Mouse (Mus musculus) midbrain, embryonic 13.5 days (tissue): ENCODE measurements at regions not wholly inside any gene's neighbourhood (a gene's known extent, or its start where the extent isn't known, plus 50 kb on each side); places are given as distances from the start of the nearest gene placed in this dataset.

Experiments
- ATAC-seq: fragments of 200-750 bp; cut with Nextera tagmentation; 2 replicates; pipeline ENCODE4 v1.8.0; 2017; ENCODE audit warnings: mild to moderate bottlenecking, moderate TSS enrichment, moderate library complexity
- H3K27ac ChIP-seq: fragments of 300-500 bp; sonication (generic); 2 replicates; pipeline ENCODE4 v1.5.1; 2015; ENCODE audit warnings: inconsistent platforms, mild to moderate bottlenecking, moderate library complexity
- H3K27me3 ChIP-seq: fragments of 300-500 bp; sonication (generic); 2 replicates; pipeline ENCODE4 v1.6.1; 2015; ENCODE audit warnings: mild to moderate bottlenecking, inconsistent platforms
- H3K36me3 ChIP-seq: fragments of 300-500 bp; sonication (generic); 2 replicates; pipeline ENCODE4 v1.6.1; 2015; ENCODE audit warnings: mild to moderate bottlenecking, inconsistent platforms
- H3K4me1 ChIP-seq: fragments of 300-500 bp; sonication (generic); replicated peaks from 2 replicates; pipeline ENCODE4 v1.6.1; 2015; ENCODE audit warnings: inconsistent platforms
- H3K4me2 ChIP-seq: fragments of 300-500 bp; sonication (generic); replicated peaks from 2 replicates; pipeline ENCODE4 v1.6.1; 2015; ENCODE audit warnings: moderate library complexity, mild to moderate bottlenecking, inconsistent platforms
- H3K4me3 ChIP-seq: fragments of 300-500 bp; sonication (generic); replicated peaks from 2 replicates; pipeline ENCODE4 v1.5.1; 2015; ENCODE audit warnings: mild to moderate bottlenecking, inconsistent platforms
- H3K9ac ChIP-seq: fragments of 300-500 bp; sonication (generic); replicated peaks from 2 replicates; pipeline ENCODE4 v1.6.1; 2015; ENCODE audit warnings: mild to moderate bottlenecking, inconsistent platforms
- H3K9me3 ChIP-seq: fragments of 300-500 bp; sonication (generic); 2 replicates; pipeline ENCODE4 v1.6.1; 2016; ENCODE audit warnings: mild to moderate bottlenecking, inconsistent platforms
- WGBS: fragments of 180-500 bp; shearing (Covaris S2); methylation state at CpG from one replicate; pipeline ENCODE4 v1.1.7; 2015; 5-methylcytosine and 5-hydroxymethylcytosine counted together

GRCm38 (mm10) chr14:102878572-102878971 is 103.9 kb downstream of the Kctd12 start:
- Histone ChIP-seq H3K4me1 (no peaks in the 10 kb centered on the region), H3K9ac (no peak overlapping the region), H3K36me3 (no peaks in the 10 kb centered on the region), H3K27me3 (no peaks in the 10 kb centered on the region), H3K27ac (no peak overlapping the region), H3K4me3 (no peak overlapping the region), H3K4me2 (no peak overlapping the region), H3K9me3 (no peaks in the 10 kb centered on the region)
- WGBS: 89% methylated on average over 6 of the region's 6 CpGs
- ATAC-seq: no peak

GRCm38 (mm10) chr14:102868160-102868559 is 114.3 kb downstream of the Kctd12 start:
- H3K9me3 ChIP-seq: no peaks in the 10 kb centered on the region
- 83% methylated on average over 1 of the region's 1 CpGs for WGBS
- no peak overlapping the region for H3K4me2 ChIP-seq
- no peak overlapping the region for H3K27ac ChIP-seq
- H3K36me3 ChIP-seq: no peaks in the 10 kb centered on the region
- no peak overlapping the region for H3K9ac ChIP-seq
- H3K27me3 ChIP-seq: no peaks in the 10 kb centered on the region
- H3K4me1 ChIP-seq: no peaks in the 10 kb centered on the region
- ATAC-seq: no peak
- no peak overlapping the region for H3K4me3 ChIP-seq

GRCm38 (mm10) chr14:102867697-102868096 is 114.7 kb downstream of the Kctd12 start:
- H3K4me1 ChIP-seq: no peaks in the 10 kb centered on the region
- no peaks in the 10 kb centered on the region for H3K27me3 ChIP-seq
- no peak overlapping the region for H3K27ac ChIP-seq
- no peak for ATAC-seq
- H3K4me2 ChIP-seq: no peak overlapping the region
- H3K9me3 ChIP-seq: no peaks in the 10 kb centered on the region
- no peaks in the 10 kb centered on the region for H3K36me3 ChIP-seq
- 87% methylated on average over 2 of the region's 2 CpGs for WGBS
- H3K9ac ChIP-seq: no peak overlapping the region
- no peak overlapping the region for H3K4me3 ChIP-seq

GRCm38 (mm10) chr14:102866511-102866910 is 115.9 kb downstream of the Kctd12 start:
- H3K36me3 ChIP-seq: no peaks in the 10 kb centered on the region
- H3K4me1 ChIP-seq: no peaks in the 10 kb centered on the region
- no peaks in the 10 kb centered on the region for H3K9me3 ChIP-seq
- no peaks in the 10 kb centered on the region for H3K27me3 ChIP-seq
- H3K4me3 ChIP-seq: no peak overlapping the region
- no peak overlapping the region for H3K27ac ChIP-seq
- H3K9ac ChIP-seq: no peak overlapping the region
- 81% methylated on average over 1 of the region's 1 CpGs for WGBS
- ATAC-seq: no peak
- H3K4me2 ChIP-seq: no peak overlapping the region

- WGBS: 98% methylated on average over 1 of the region's 1 CpGs
- H3K4me1 ChIP-seq: no peaks in the 10 kb centered on the region
- H3K4me3 ChIP-seq: no peak overlapping the region
- no peaks in the 10 kb centered on the region for H3K9me3 ChIP-seq
- no peak overlapping the region for H3K9ac ChIP-seq
- H3K4me2 ChIP-seq: no peak overlapping the region
- no peak for ATAC-seq
- H3K36me3 ChIP-seq: no peaks in the 10 kb centered on the region
- no peaks in the 10 kb centered on the region for H3K27me3 ChIP-seq
- H3K27ac ChIP-seq: no peak overlapping the region
Observed at GRCm38 (mm10) chr14:102861694-102862093, 120.7 kb downstream of the Kctd12 start.

- 80% methylated on average over 4 of the region's 4 CpGs for WGBS
- Histone ChIP-seq H3K27ac (no peak overlapping the region), H3K9ac (no peak overlapping the region), H3K4me3 (no peak overlapping the region), H3K4me1 (no peaks in the 10 kb centered on the region), H3K4me2 (no peak overlapping the region), H3K36me3 (no peaks in the 10 kb centered on the region), H3K27me3 (no peaks in the 10 kb centered on the region), H3K9me3 (no peaks in the 10 kb centered on the region)
- no peak for ATAC-seq
Observed at GRCm38 (mm10) chr14:102859361-102859871, 123.0 kb downstream of the Kctd12 start.

GRCm38 (mm10) chr14:102855264-102855840 is 127.1 kb downstream of the Kctd12 start:
- Histone ChIP-seq H3K4me2 (no peak overlapping the region), H3K9me3 (no peaks in the 10 kb centered on the region), H3K27me3 (no peaks in the 10 kb centered on the region), H3K4me1 (no peaks in the 10 kb centered on the region), H3K4me3 (no peak overlapping the region), H3K27ac (no peak overlapping the region), H3K36me3 (no peaks in the 10 kb centered on the region), H3K9ac (no peak overlapping the region)
- ATAC-seq: no peak
- WGBS: 85% methylated on average over 7 of the region's 7 CpGs

- H3K36me3 ChIP-seq: no peaks in the 10 kb centered on the region
- no peaks in the 10 kb centered on the region for H3K27me3 ChIP-seq
- H3K4me3 ChIP-seq: no peak overlapping the region
- H3K9ac ChIP-seq: no peak overlapping the region
- no peaks in the 10 kb centered on the region for H3K9me3 ChIP-seq
- H3K27ac ChIP-seq: no peak overlapping the region
- no peaks in the 10 kb centered on the region for H3K4me1 ChIP-seq
- ATAC-seq: no peak
- 84% methylated on average over 3 of the region's 3 CpGs for WGBS
- no peak overlapping the region for H3K4me2 ChIP-seq
Observed at GRCm38 (mm10) chr14:102843700-102844099, 138.7 kb downstream of the Kctd12 start.

- H3K27me3 ChIP-seq: no peaks in the 10 kb centered on the region
- no peak for ATAC-seq
- H3K4me3 ChIP-seq: no peak overlapping the region
- H3K4me1 ChIP-seq: no peaks in the 10 kb centered on the region
- H3K4me2 ChIP-seq: no peak overlapping the region
- H3K27ac ChIP-seq: no peak overlapping the region
- H3K36me3 ChIP-seq: no peaks in the 10 kb centered on the region
- H3K9ac ChIP-seq: no peak overlapping the region
- 80% methylated on average over 1 of the region's 1 CpGs for WGBS
- no peaks in the 10 kb centered on the region for H3K9me3 ChIP-seq
Observed at GRCm38 (mm10) chr14:102837602-102838001, 144.8 kb downstream of the Kctd12 start.

GRCm38 (mm10) chr14:102835118-102835769 is 147.2 kb downstream of the Kctd12 start:
- 77% methylated on average over 11 of the region's 11 CpGs for WGBS
- no peaks in the 10 kb centered on the region for H3K27me3 ChIP-seq

GRCm38 (mm10) chr14:102828442-102828841 is 154.0 kb downstream of the Kctd12 start:
- H3K36me3 ChIP-seq: no peaks in the 10 kb centered on the region
- H3K4me2 ChIP-seq: no peak overlapping the region
- ATAC-seq: no peak
- 90% methylated on average over 3 of the region's 3 CpGs for WGBS
- no peak overlapping the region for H3K27ac ChIP-seq
- no peaks in the 10 kb centered on the region for H3K4me1 ChIP-seq
- no peak overlapping the region for H3K9ac ChIP-seq
- no peaks in the 10 kb centered on the region for H3K27me3 ChIP-seq
- H3K4me3 ChIP-seq: no peak overlapping the region
- H3K9me3 ChIP-seq: no peaks in the 10 kb centered on the region

More at GRCm38 (mm10) chr14:102835118-102835769, 147.2 kb downstream of the Kctd12 start:
- no peaks in the 10 kb centered on the region for H3K36me3 ChIP-seq
- no peaks in the 10 kb centered on the region for H3K9me3 ChIP-seq
- H3K4me1 ChIP-seq: no peaks in the 10 kb centered on the region
- no peak for ATAC-seq
- H3K9ac ChIP-seq: no peak overlapping the region
- no peak overlapping the region for H3K4me2 ChIP-seq
- H3K27ac ChIP-seq: no peak overlapping the region
- no peak overlapping the region for H3K4me3 ChIP-seq

- H3K4me3 ChIP-seq: no peak overlapping the region
- WGBS: 82% methylated on average over 7 of the region's 7 CpGs
- no peaks in the 10 kb centered on the region for H3K27me3 ChIP-seq
- no peak overlapping the region for H3K27ac ChIP-seq
- no peaks in the 10 kb centered on the region for H3K4me1 ChIP-seq
- H3K4me2 ChIP-seq: no peak overlapping the region
- no peak for ATAC-seq
- H3K36me3 ChIP-seq: no peaks in the 10 kb centered on the region
- H3K9me3 ChIP-seq: no peaks in the 10 kb centered on the region
- no peak overlapping the region for H3K9ac ChIP-seq
Observed at GRCm38 (mm10) chr14:102827756-102828384, 154.6 kb downstream of the Kctd12 start.
